Mouse (Mus musculus): ENCODE results near the gene Cfl2.

- TF ChIP-seq CTCF (conservative IDR thresholded peaks at IDR 0.05; ENCODE audit: insufficient read depth, insufficient read length, low read depth, low read length): peak; percentile 98
- no peak for TF ChIP-seq POLR2A (IDR thresholded peaks at IDR 0.05; ENCODE audit: low read depth, low read length)
These were observed 32.1 kb downstream of the Cfl2 start for GRCm38 (mm10) chr12:54830574-54830973.

Measured in kidney, adult 2 months (tissue).